Mouse (Mus musculus) layer of hippocampus, postnatal 25 days (tissue): ENCODE measurements around the gene Ccser1. TPM values are rescaled to one million over a fixed set of nuclear protein-coding genes. Genes with fewer than 3 reads are reported as not detected.

Experiments
- DNase-seq, 2 experiments: peaks; one replicate each; pipeline ENCODE4 v3.0.0; 2022; ENCODE audit warnings: mixed read lengths in 2 of 2, low spot score in 1 of 2; ENCODE audit errors: extremely low spot score in 1 of 2
- total RNA-seq, 2 experiments: library from RNA; stranded (reverse); gene quantifications; 2 replicates each; pipeline ENCODE4 v1.2.3; 2021

The Ccser1 gene
- total RNA-seq, 2 experiments from 2014 or later: 28.9 to 41.0 TPM

- DNase-seq: no peak
Measured at GRCm38 (mm10) chr6:61427490-61427889, 247.4 kb downstream of the Ccser1 start.

DNA sequence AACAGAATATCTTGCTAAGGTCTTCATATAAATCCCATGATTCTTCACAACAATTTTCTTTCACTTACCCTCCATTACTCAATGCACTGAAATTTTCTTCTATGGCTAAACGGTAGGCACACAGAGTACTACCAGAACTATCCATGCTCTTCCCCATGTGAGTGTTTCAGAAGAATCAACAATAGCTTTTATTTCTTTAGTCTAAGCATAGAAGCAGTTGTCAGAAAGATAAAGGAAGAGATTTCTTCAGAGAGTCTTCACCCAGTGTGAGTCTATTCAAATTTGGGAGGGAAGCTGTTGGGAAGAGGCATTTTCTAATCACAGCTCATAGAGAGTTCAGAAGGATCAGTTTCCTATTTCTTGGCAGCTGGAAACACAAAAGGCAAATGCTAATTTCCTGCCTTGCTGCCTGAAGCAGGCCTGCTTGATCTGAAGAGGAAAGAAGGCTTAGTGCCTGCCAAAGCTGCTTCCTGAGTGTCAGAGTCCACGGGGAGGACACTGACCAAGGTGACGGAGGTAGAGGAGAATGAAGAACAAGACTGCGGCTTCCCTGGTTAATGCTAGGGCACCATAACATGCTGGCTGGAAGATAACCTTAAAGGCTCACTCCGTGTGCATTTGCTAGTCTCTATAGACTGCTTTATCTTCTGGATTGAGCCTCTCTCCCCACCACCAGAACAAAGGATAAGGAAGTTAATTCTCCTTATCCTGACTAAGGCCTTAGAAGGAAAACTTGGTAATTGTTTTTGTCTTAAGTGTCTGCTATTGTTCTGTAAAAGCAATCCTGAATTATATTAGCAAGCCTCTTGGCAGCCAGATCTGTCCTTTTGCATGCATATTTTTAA lies 251.0 kb downstream of the Ccser1 start:
- DNase-seq: no peak

DNA sequence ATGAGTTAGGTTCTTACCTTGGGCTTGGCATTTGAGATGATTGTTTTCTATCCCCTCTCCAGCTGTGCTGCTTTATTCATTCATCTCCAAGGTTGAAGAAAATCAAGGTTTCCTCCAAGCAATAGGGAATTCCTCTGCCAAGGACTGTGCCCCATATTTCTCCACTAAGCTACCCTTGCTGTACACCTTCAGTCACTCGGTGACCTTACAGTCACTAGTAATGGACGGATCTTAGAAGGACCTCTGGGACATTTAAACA lies 251.5 kb downstream of the Ccser1 start:
- DNase-seq: no peak

GRCm38 (mm10) chr6:61432167-61432566 lies 252.0 kb downstream of the Ccser1 start:
- no peak for DNase-seq

DNA sequence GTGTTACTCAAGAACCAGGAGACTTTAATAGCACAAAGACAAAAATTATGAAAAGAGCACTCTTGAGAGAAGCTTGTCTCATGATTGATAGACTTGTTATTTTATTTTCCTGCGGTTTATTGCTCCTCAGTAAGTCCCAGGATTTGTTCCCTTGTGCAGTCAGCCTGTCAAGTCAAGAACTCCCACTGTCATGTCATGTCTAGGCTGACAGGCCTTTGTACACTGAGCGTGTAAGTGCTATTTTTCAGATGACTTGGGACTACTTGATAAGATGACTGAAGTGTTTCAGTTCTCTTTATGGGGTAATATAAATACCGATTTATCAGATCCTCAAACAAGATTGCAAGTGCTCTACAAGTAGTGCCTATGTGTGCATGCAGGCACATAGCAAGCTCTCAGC lies 252.6 kb downstream of the Ccser1 start:
- no peak for DNase-seq

DNA sequence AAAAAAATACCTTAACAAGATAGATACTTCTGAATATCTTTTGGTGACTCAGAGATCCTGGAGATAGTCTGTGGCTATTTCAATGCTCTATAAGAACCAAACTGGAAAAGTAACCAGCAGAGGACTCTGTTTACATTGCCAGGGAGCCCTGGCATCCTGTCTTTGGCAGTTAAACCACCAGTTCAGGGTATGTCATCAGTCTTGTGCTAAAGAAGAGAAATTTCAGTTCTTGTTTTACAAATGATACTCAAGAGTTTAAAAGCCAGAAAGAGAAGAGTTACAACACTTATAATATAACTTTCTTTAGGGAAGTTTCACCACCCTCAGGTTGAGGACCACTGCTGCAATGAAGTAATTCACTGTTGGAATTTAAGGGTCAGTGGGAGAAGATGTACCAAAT lies 258.0 kb downstream of the Ccser1 start:
- DNase-seq: no peak

GRCm38 (mm10) chr6:61471371-61472152 lies 291.4 kb downstream of the Ccser1 start:
- DNase-seq: no peak

DNA sequence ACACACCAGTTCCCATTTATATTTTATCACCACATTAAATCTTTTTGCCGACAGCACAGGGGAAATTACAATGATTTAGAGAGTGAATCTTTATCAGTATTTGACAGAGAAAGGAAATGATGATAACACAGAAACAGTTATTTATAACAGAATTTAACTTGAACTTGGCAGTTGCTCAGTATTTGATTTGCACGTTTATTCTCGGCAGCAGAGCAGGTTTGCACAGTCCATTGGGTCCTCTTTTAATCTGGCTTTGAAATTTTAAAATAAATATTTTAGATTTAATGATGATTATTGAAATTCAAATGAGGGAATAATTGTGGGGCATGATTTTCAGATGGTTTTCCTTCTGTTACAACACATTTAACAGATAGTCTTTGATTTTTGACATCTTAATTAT lies 305.2 kb downstream of the Ccser1 start:
- no peak for DNase-seq

DNA sequence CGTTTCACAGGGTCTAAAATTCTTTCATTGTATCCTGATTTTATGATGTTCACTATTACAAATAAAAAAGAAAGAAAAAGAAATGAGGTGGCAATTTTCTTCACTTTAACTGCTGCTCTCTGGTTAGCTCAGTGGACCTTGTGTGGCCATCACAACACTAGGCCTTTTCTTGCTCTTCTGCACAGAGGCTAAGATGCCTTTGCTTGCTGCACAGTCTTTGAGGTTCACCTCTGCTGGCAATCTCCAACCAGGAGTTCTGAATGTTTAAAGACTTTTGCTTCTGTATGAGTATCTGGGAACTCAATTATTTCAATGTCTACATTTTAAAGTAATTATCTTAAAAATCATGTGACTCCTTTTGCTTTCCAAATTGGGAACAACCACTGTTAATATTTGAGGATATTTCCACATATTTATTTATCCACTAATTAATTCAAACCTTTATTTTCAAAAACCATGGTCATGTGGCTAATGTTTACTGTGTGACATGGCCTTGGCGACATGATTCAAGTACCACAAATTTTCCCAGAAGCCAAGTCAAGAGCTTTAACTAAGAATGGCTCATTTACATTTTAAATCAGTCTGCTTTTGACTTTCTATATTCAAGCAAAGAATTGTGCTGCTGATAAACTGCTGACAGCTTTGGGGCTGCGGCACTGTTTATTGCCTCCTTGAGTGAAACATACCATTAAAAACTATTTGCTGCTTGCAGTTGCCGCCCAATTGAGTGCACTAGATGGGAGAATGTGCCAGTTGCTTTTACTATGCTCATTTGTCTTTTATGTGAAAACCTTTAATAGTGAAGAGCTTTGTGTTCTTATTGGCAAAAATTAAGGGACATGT lies 312.1 kb downstream of the Ccser1 start:
- no peak for DNase-seq

DNA sequence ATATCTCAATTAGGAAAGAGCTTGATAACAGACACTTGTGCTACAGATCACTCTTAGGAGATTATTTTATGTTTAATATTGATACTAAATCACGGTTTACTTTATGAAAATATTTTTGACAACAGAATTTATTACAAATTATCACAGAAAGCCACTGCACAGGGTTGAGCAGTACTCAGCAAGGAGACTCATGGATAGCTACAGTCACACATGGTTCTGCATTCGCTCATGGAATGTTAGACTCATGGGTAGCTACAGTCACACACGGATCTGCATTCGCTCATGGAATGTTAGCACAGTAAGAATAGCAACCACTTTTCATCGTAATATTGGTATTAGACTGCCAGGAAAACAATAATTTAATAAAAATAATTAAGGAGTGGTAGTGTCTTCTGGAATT lies 313.3 kb downstream of the Ccser1 start:
- no peak for DNase-seq

DNA sequence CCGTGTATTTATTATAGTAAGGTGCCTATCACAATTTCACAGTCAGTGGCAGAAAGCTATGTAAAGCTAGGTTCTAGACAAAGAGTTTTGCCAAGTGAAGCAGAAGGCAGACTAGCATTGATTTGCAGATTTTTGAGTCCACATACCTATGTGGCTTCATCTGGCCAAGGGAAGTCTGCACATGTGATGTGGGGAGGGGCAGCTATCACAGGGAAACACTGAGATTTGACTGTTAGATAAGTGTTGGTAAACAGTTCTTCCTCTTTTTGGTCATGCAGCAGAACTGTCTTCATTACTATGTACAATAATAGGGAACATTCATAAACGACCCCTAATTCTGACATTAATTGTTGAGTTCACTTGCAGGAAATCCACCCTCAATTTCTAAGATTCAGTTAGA lies 335.2 kb downstream of the Ccser1 start:
- no peak for DNase-seq

DNA sequence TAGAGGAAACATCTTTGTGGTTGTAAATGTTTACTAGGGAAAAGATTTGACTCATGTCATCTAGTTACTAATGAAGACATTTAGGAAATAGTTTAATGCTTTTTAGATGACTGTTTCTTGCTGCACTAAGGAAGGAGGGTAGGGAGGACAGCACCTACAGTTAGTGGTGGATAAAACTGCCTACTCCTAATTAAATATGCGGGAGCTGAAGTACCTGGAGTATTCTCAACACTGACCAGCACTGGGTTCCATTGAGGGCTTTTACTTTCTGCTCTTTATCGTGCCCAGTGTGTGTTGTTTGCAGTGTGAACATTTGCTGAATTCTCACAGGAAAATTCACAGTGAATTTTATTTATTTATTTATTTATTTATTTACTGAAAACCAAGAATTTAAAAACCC lies 341.5 kb downstream of the Ccser1 start:
- no peak for DNase-seq

DNA sequence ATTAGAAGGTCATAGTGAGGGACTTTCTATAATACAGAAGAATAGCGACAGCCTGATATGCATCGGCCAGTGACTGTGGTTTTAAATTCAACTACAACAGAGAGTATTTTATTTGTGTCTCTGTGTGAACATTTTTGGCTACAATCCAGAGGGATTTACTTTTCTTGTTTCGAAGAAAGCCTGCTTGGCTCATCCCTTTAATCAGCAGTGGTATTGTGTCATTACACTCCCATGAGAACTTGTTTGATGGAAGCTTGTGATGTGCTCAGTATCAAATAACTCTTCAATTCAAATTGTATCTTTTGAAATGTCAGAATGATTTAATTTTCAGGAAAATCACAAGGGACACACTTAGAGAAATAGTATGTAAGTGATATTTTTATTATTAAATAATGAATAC lies 342.0 kb downstream of the Ccser1 start:
- DNase-seq: no peak

- no peak for DNase-seq
Measured at GRCm38 (mm10) chr6:61523748-61524493, 343.8 kb downstream of the Ccser1 start.

GRCm38 (mm10) chr6:61540732-61541131 lies 360.6 kb downstream of the Ccser1 start:
- DNase-seq: no peak

GRCm38 (mm10) chr6:61543459-61544044 lies 363.4 kb downstream of the Ccser1 start:
- DNase-seq: no peak

- no peak for DNase-seq
Measured at GRCm38 (mm10) chr6:61567551-61567950, 387.4 kb downstream of the Ccser1 start.

GRCm38 (mm10) chr6:61567967-61568366 lies 387.8 kb downstream of the Ccser1 start:
- DNase-seq: no peak

DNA sequence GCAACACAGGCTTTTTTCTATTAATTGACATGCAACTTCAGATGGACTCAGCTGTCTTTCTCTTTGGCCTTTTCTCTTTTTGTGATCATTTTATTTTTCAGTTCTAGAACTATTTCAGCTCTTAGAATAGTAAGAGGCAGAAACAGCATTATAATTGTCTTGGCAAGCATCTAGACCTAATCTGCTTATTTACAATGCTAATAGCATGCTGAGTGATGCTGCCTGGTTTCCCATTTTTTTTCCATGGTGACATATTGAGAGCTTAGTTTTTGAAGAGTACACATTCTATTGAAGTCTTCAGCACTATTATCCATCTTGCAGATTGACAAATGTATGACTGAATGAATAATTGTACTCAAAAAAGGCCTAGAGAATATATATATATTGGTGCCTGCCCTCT lies 401.6 kb downstream of the Ccser1 start:
- no peak for DNase-seq

- DNase-seq: no peak
Measured at GRCm38 (mm10) chr6:61588999-61589398, 408.9 kb downstream of the Ccser1 start.
